Mouse (Mus musculus) cortical plate, adult 2 months (tissue): ENCODE results near the gene Ermn. TPM values are rescaled to one million over a fixed set of nuclear protein-coding genes. Genes with fewer than 3 reads are reported as not detected.

Experiments used
- H3K27ac ChIP-seq: fragments of 200-500 bp; 2 replicates; pipeline ENCODE4 v1.5.1; 2012; ENCODE audit warnings: low read length, control low read depth, inconsistent platforms; ENCODE audit not compliant: insufficient read depth
- H3K4me1 ChIP-seq: fragments of 200-500 bp; 2 replicates; pipeline ENCODE4 v1.6.1; 2011; ENCODE audit warnings: low read length; ENCODE audit not compliant: control insufficient read depth, insufficient read depth
- H3K4me3 ChIP-seq: fragments of 200-500 bp; 2 replicates; pipeline ENCODE4 v1.5.1; 2011; ENCODE audit warnings: mild to moderate bottlenecking, low read length, control low read depth; ENCODE audit not compliant: insufficient read depth
- CTCF ChIP-seq: fragments of 200-500 bp; IDR thresholded peaks from 2 replicates; pipeline ENCODE4 v1.5.1; 2011; ENCODE audit warnings: mild to moderate bottlenecking, control low read depth, low read length; ENCODE audit not compliant: insufficient read depth; ENCODE audit errors: extremely low read depth
- POLR2A ChIP-seq: fragments of 200-500 bp; IDR thresholded peaks from 2 replicates; pipeline ENCODE4 v1.6.1; 2011; ENCODE audit warnings: mild to moderate bottlenecking, low read length, control low read depth; ENCODE audit not compliant: insufficient read depth; ENCODE audit errors: extremely low read depth
- polyA plus RNA-seq: library from polyadenylated mRNA; depleted of rRNA; stranded (reverse); fragments of >200 nt; gene quantifications from 2 replicates; pipeline ENCODE4 v1.2.3, GENCODE M21; 2012; rRNA removed

Ermn gene
- polyA plus RNA-seq: 35.0 and 45.9 TPM in 2 replicates

GRCm38 (mm10) chr2:58052821-58053581 is at the start of gene Ermn:
Gene Ermn, minus strand, starts transcription at chr2:58052864.
- H3K4me3 ChIP-seq: peak within 1 kb of the TSS; percentile 38
- H3K27ac ChIP-seq: peak within 1 kb of the TSS; percentile 74
- TF ChIP-seq CTCF (no peak), POLR2A (no peak)
- H3K4me1 ChIP-seq: no peaks in the 10 kb centered on the region

- H3K27ac ChIP-seq: no peak overlapping the region
- no peaks in the 10 kb centered on the region for H3K4me1 ChIP-seq
- TF ChIP-seq CTCF (no peak), POLR2A (no peak)
- H3K4me3 ChIP-seq: no peak overlapping the region
These were observed 42.2 kb upstream of the Ermn start for GRCm38 (mm10) chr2:58094818-58095217.

DNA sequence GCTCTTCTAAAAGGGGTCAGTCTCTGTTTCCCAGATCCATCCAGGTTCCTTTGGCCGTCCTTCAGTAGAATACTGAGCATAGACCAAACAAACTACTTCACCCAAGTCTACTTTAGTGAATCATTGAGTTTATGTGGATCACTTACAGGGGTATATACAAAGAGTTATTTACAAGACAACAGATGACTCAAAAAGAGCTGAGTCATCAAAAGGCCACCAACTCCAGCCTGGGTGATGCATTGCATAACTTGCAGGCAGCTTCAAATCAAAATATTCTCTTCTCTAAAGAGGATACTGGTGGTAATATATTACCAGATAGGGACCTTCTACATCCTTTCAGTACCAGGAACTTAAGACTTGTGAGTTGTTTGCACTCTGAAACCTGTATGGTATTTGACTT is 33.8 kb upstream of the Ermn start:
- no peaks in the 10 kb centered on the region for H3K4me1 ChIP-seq
- TF ChIP-seq CTCF (no peak), POLR2A (no peak)
- H3K27ac ChIP-seq: no peak overlapping the region
- H3K4me3 ChIP-seq: no peak overlapping the region

DNA sequence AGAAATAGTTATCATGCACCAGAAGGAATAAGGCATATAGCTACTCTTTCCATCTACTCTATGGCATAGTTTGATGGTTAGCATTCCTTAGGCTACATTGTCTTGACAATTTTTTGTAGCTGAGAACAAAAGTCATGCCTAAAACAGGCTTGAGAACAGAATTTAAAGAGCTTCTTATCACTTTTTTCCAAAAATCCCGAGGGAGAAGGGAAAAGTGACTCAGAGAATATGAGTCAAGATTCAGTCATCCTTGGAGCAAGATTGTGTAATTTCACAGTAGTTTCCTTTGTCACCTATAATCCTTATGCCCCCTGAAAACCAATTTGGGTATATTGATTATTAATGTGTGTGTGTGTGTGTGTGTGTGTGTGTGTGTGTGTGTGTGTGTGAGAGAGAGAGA is 27.2 kb upstream of the Ermn start:
- Histone ChIP-seq H3K4me3 (no peak overlapping the region), H3K4me1 (no peaks in the 10 kb centered on the region), H3K27ac (no peak overlapping the region)
- TF ChIP-seq CTCF (no peak), POLR2A (no peak)

- Histone ChIP-seq H3K4me3 (no peak overlapping the region), H3K4me1 (no peaks in the 10 kb centered on the region), H3K27ac (no peak overlapping the region)
- no peak for TF ChIP-seq POLR2A
- TF ChIP-seq CTCF: peak; percentile 88
These were observed 2.7 kb upstream of the Ermn start for GRCm38 (mm10) chr2:58055383-58055782.

DNA sequence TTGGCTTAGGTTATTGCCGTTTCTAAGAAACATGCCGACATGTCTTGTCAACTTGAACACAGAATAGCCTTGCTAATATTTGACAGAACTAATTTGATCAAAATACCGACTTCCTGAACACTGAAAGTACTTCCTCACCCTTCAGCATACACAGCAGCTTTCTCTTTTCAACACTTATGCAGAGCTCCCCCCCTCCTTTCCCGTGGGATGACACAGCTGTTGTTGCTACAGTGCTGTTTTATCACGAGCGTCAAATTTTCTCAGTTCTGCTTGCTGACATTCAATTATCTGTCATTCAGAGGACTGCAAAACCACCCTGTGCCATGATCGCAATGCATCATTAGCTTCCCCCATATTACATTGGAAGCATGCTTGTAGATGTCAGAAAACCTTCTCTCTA is 10.8 kb downstream of the Ermn start:
- TF ChIP-seq POLR2A (no peak), CTCF (no peak)
- H3K4me3 ChIP-seq: no peak overlapping the region
- H3K27ac ChIP-seq: no peak overlapping the region
- H3K4me1 ChIP-seq: no peaks in the 10 kb centered on the region

GRCm38 (mm10) chr2:58036926-58037325 is 15.7 kb downstream of the Ermn start:
- Histone ChIP-seq H3K4me1 (no peaks in the 10 kb centered on the region), H3K27ac (no peak overlapping the region), H3K4me3 (no peak overlapping the region)
- TF ChIP-seq CTCF: no peak
- TF ChIP-seq POLR2A: no peak

DNA sequence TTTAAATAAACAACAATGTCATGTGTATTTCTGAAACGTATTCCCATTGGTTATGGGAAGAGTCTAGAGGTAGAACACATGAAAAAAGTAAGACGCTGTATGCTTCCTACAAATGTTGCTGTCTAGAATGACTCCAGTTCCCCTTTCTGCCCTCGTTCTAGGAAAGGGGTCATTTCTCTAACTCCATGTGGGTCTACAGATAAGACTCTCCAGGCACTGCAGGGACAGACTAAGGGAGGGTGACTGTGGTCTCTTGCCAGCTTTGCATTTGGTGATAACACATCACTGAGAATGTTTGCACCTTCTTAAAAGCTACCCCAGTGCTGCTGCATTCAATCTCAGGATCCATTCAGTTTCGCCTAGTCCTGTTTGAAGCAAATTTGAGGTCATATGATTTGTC is 17.0 kb downstream of the Ermn start:
- TF ChIP-seq POLR2A (no peak), CTCF (no peak)
- H3K4me1 ChIP-seq: no peaks in the 10 kb centered on the region
- no peak overlapping the region for H3K27ac ChIP-seq
- no peak overlapping the region for H3K4me3 ChIP-seq

DNA sequence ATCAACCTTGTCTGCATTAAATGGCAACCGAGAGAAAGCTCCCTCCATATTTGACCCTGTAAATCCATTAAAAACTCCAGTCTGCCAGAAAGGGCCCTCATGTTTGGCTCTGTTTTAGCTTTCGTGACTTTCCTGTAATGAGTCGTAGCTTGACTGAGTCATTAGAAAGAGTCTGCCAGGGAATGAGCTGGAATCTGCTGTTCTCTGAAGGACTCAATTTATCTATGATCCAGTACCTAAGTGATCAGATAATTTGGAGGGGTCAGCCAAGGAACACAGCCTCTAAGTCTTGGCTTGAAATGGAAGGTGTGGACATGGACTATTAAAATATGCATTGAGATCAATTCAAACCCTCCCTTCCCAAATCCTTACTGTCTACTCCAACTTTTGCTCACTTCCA is 21.2 kb downstream of the Ermn start:
- Histone ChIP-seq H3K4me3 (no peak overlapping the region), H3K4me1 (no peaks in the 10 kb centered on the region), H3K27ac (no peak overlapping the region)
- TF ChIP-seq CTCF: no peak
- no peak for TF ChIP-seq POLR2A

- Histone ChIP-seq H3K4me1 (no peaks in the 10 kb centered on the region), H3K27ac (no peak overlapping the region), H3K4me3 (no peak overlapping the region)
- TF ChIP-seq POLR2A (no peak), CTCF (peak; percentile 33; the same call in 1 of the 2 replicates)
These were observed 23.3 kb downstream of the Ermn start for GRCm38 (mm10) chr2:58029404-58029803.
